Mouse (Mus musculus) testis, postnatal 14 days (tissue): ENCODE measurements around the gene Slc16a2.

Source experiments
- DNase-seq: peaks from one replicate; pipeline ENCODE4 v3.0.0; 2021; ENCODE audit warnings: low spot score

Slc16a2 gene

DNA sequence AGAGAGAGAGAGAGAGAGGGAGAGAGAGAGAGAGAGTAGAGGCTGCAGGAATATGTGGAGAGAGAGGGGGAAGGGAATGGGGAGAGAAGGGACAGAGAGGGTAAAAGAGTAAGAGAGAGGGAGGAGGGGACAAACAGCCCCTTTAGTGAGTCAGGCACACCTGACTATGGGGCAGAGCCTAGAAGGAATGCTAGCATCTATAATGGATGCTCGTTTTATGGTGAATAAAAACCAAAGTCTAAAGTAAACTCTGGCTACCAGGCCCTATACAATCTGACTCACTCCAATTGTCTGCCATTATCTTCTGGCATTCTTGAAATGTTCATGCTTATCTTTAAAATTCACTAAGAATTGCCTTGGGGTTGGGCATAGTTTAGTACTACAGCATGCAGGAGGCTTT lies 169.7 kb downstream of the Slc16a2 start:
- DNase-seq, result no peak
